Mouse (Mus musculus) midbrain, embryonic 13.5 days (tissue): Measurements from ENCODE around the gene Slc7a8. TPM values are rescaled to one million over a fixed set of nuclear protein-coding genes. Genes with fewer than 3 reads are reported as not detected.
A peak's percentile ranks its signal among the peaks of the same experiment; 100 is the strongest.

ENCODE experiments used
- ATAC-seq: fragments of 200-750 bp; cut with Nextera tagmentation; 2 replicates; pipeline ENCODE4 v1.8.0; 2017; ENCODE audit warnings: mild to moderate bottlenecking, moderate TSS enrichment, moderate library complexity
- H3K27ac ChIP-seq: fragments of 300-500 bp; sonication (generic); 2 replicates; pipeline ENCODE4 v1.5.1; 2015; ENCODE audit warnings: inconsistent platforms, mild to moderate bottlenecking, moderate library complexity
- H3K27me3 ChIP-seq: fragments of 300-500 bp; sonication (generic); 2 replicates; pipeline ENCODE4 v1.6.1; 2015; ENCODE audit warnings: mild to moderate bottlenecking, inconsistent platforms
- H3K36me3 ChIP-seq: fragments of 300-500 bp; sonication (generic); 2 replicates; pipeline ENCODE4 v1.6.1; 2015; ENCODE audit warnings: mild to moderate bottlenecking, inconsistent platforms
- H3K4me1 ChIP-seq: fragments of 300-500 bp; sonication (generic); replicated peaks from 2 replicates; pipeline ENCODE4 v1.6.1; 2015; ENCODE audit warnings: inconsistent platforms
- H3K4me2 ChIP-seq: fragments of 300-500 bp; sonication (generic); replicated peaks from 2 replicates; pipeline ENCODE4 v1.6.1; 2015; ENCODE audit warnings: moderate library complexity, mild to moderate bottlenecking, inconsistent platforms
- H3K4me3 ChIP-seq: fragments of 300-500 bp; sonication (generic); replicated peaks from 2 replicates; pipeline ENCODE4 v1.5.1; 2015; ENCODE audit warnings: mild to moderate bottlenecking, inconsistent platforms
- H3K9ac ChIP-seq: fragments of 300-500 bp; sonication (generic); replicated peaks from 2 replicates; pipeline ENCODE4 v1.6.1; 2015; ENCODE audit warnings: mild to moderate bottlenecking, inconsistent platforms
- H3K9me3 ChIP-seq: fragments of 300-500 bp; sonication (generic); 2 replicates; pipeline ENCODE4 v1.6.1; 2016; ENCODE audit warnings: mild to moderate bottlenecking, inconsistent platforms
- WGBS: fragments of 180-500 bp; shearing (Covaris S2); methylation state at CpG from one replicate; pipeline ENCODE4 v1.1.7; 2015; 5-methylcytosine and 5-hydroxymethylcytosine counted together
- polyA plus RNA-seq: library from polyadenylated mRNA; unstranded; fragments of >200 nt; fragmentation: Nextera tagmentation; extraction: Ambion mirVana; gene quantifications from 2 replicates; pipeline ENCODE4 v1.2.1, GENCODE M21; 2015

Gene Slc7a8
- polyA plus RNA-seq, 1 experiment from 2014 or later = 4.6 TPM

DNA sequence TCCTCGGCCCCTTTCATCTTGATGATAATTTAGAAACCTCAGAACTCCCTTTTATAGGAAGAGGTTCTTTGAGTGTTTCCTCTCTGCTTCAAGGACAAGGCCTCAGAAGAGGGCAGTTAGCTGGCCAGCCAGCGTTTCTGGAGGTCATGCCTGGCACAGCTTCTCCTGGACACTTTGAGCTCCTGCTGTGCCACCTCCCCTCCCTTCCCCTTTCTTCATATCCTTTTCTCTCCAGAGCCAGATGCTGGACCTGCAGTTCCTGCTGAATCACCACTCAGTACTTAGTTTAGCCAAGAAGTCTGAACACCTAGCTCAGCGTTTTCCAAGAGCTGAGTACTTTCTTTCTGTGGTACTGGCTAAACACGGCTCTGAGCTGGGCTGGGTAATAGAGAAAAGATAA, 32.5 kb downstream of the Slc7a8 start:
- no peak overlapping the region for H3K4me3 ChIP-seq
- H3K36me3 ChIP-seq = no peaks in the 10 kb centered on the region
- no peaks in the 10 kb centered on the region for H3K9me3 ChIP-seq
- H3K4me2 ChIP-seq = no peak overlapping the region
- 74% methylated on average over 4 of the region's 4 CpGs for WGBS
- H3K9ac ChIP-seq = no peak overlapping the region
- H3K27me3 ChIP-seq = no peaks in the 10 kb centered on the region
- peaks cover 13% of the 10 kb centered on the region for H3K4me1 ChIP-seq
- no peak overlapping the region for H3K27ac ChIP-seq
- no peak for ATAC-seq

GRCm38 (mm10) chr14:54747942-54748917, 33.5 kb downstream of the Slc7a8 start:
- Histone ChIP-seq H3K9me3 (no peaks in the 10 kb centered on the region), H3K27me3 (no peaks in the 10 kb centered on the region), H3K36me3 (no peaks in the 10 kb centered on the region), H3K4me1 (peaks cover 3% of the 10 kb centered on the region; the same call in 1 of the 2 replicates), H3K4me3 (no peak overlapping the region), H3K4me2 (no peak overlapping the region), H3K9ac (no peak overlapping the region), H3K27ac (no peak overlapping the region)
- WGBS = 85% methylated on average over 16 of the region's 16 CpGs
- no peak for ATAC-seq

- Histone ChIP-seq H3K9me3 (no peaks in the 10 kb centered on the region), H3K4me2 (no peak overlapping the region), H3K9ac (no peak overlapping the region), H3K4me3 (no peak overlapping the region), H3K4me1 (no peaks in the 10 kb centered on the region), H3K36me3 (no peaks in the 10 kb centered on the region), H3K27ac (no peak overlapping the region), H3K27me3 (no peaks in the 10 kb centered on the region)
- 94% methylated on average over 9 of the region's 9 CpGs for WGBS
- ATAC-seq = no peak
Observed at GRCm38 (mm10) chr14:54746038-54746437, 35.7 kb downstream of the Slc7a8 start.

DNA sequence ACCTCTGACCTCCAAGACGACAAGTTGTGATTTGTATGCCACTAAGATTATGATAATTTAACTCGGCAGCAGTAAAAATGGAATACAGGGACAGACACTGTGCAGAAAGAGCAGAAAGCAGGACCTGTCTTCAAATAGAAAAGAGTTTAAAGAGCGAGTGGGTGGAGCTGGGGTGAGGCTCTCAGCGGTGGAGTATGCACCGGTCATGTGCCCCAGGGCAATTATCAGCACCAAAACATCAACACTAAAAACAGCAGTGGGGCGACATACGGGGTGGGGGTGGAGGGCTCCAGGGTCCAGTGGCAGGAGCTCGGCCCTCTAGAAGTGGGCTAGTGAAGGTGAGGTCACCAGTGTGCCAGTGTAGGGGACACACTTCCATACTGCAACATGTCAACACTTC, 37.3 kb downstream of the Slc7a8 start:
- no peak overlapping the region for H3K4me2 ChIP-seq
- no peak overlapping the region for H3K27ac ChIP-seq
- 78% methylated on average over 8 of the region's 8 CpGs for WGBS
- no peaks in the 10 kb centered on the region for H3K9me3 ChIP-seq
- H3K9ac ChIP-seq = no peak overlapping the region
- ATAC-seq = no peak
- no peaks in the 10 kb centered on the region for H3K36me3 ChIP-seq
- H3K4me3 ChIP-seq = no peak overlapping the region
- H3K4me1 ChIP-seq = no peaks in the 10 kb centered on the region
- H3K27me3 ChIP-seq = no peaks in the 10 kb centered on the region

DNA sequence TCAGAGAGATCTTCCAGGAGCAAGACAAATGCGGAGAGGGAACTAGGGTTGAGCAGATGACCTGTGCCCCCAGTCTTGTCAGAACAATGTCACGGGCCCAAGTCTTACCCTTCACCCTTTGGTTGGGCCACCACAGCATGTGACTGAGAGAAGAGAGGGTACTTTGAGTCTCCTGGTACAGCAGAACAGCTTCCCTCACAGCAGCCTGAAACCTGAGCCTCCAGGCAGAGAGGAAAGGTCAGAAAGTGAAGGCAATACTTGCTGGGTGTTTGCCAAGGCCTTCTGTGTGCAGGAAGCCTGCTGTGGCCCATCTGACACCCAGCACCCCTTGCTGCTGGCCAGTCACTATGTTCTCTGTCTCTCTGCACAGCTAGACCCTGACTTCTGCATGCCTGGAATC, 39.4 kb downstream of the Slc7a8 start:
- H3K27me3 ChIP-seq = no peaks in the 10 kb centered on the region
- H3K36me3 ChIP-seq = no peaks in the 10 kb centered on the region
- 80% methylated on average over 2 of the region's 2 CpGs for WGBS
- no peak overlapping the region for H3K9ac ChIP-seq
- no peak for ATAC-seq
- H3K4me2 ChIP-seq = no peak overlapping the region
- H3K27ac ChIP-seq = no peak overlapping the region
- no peak overlapping the region for H3K4me3 ChIP-seq
- no peaks in the 10 kb centered on the region for H3K9me3 ChIP-seq
- H3K4me1 ChIP-seq = peaks cover 6% of the 10 kb centered on the region

DNA sequence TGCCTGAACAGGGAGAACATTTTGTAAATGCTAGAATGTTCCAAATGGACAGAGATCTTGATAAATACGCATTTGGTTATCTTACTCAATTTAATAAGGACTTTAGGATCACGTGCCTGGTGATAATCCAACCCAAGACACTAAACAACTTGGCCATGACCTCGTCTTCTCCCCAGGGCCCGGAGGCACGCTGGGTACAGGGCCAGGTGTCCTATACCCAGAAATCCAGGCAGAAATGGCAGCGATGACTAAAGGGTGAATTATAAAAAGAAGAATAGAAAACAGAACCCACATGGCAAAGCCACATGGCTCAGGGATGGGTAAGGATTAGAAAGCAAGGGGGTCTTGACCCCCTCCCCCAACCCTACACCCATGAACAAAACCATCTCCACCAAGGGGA, 40.0 kb downstream of the Slc7a8 start:
- Histone ChIP-seq H3K27me3 (no peaks in the 10 kb centered on the region), H3K9me3 (no peaks in the 10 kb centered on the region), H3K36me3 (no peaks in the 10 kb centered on the region), H3K27ac (no peak overlapping the region), H3K9ac (no peak overlapping the region), H3K4me3 (no peak overlapping the region), H3K4me2 (no peak overlapping the region), H3K4me1 (peaks cover 12% of the 10 kb centered on the region)
- no peak for ATAC-seq
- WGBS = 86% methylated on average over 6 of the region's 6 CpGs

- Histone ChIP-seq H3K36me3 (no peaks in the 10 kb centered on the region), H3K4me1 (peaks cover 14% of the 10 kb centered on the region), H3K27me3 (no peaks in the 10 kb centered on the region; the same call in 1 of the 2 replicates), H3K9me3 (no peaks in the 10 kb centered on the region), H3K4me2 (no peak overlapping the region), H3K4me3 (no peak overlapping the region), H3K27ac (no peak overlapping the region), H3K9ac (no peak overlapping the region)
- 0 out of 2 replicates have a peak, but pooled peaks have one; percentile 24 for ATAC-seq
- WGBS = 39% methylated on average over 10 of the region's 10 CpGs
Observed at GRCm38 (mm10) chr14:54737634-54738033, 44.1 kb downstream of the Slc7a8 start.

- H3K9me3 ChIP-seq = no peaks in the 10 kb centered on the region
- no peak overlapping the region for H3K4me2 ChIP-seq
- no peak overlapping the region for H3K4me3 ChIP-seq
- peak; percentile 88 for ATAC-seq
- no peaks in the 10 kb centered on the region for H3K36me3 ChIP-seq
- H3K27ac ChIP-seq = no peak overlapping the region
- H3K27me3 ChIP-seq = no peaks in the 10 kb centered on the region; the same call in 1 of the 2 replicates
- peaks cover 14% of the 10 kb centered on the region for H3K4me1 ChIP-seq
- no peak overlapping the region for H3K9ac ChIP-seq
- whole genome bisulfite sequencing = 38% methylated on average over 14 of the region's 14 CpGs
Observed at GRCm38 (mm10) chr14:54736555-54737552, 44.9 kb downstream of the Slc7a8 start.

- H3K9me3 ChIP-seq = no peaks in the 10 kb centered on the region
- H3K27me3 ChIP-seq = no peaks in the 10 kb centered on the region; the same call in 1 of the 2 replicates
- no peaks in the 10 kb centered on the region for H3K36me3 ChIP-seq
- no peak overlapping the region for H3K27ac ChIP-seq
- H3K4me1 ChIP-seq = peaks cover 14% of the 10 kb centered on the region
- H3K4me2 ChIP-seq = no peak overlapping the region
- 87% methylated on average over 4 of the region's 4 CpGs for WGBS
- H3K4me3 ChIP-seq = no peak overlapping the region
- no peak for ATAC-seq
- no peak overlapping the region for H3K9ac ChIP-seq
Observed at GRCm38 (mm10) chr14:54735221-54735620, 46.5 kb downstream of the Slc7a8 start.

GRCm38 (mm10) chr14:54734004-54734403, 47.7 kb downstream of the Slc7a8 start:
- Histone ChIP-seq H3K36me3 (no peaks in the 10 kb centered on the region), H3K4me1 (peaks cover 14% of the 10 kb centered on the region), H3K27ac (no peak overlapping the region), H3K4me2 (no peak overlapping the region), H3K9ac (no peak overlapping the region), H3K27me3 (no peaks in the 10 kb centered on the region; the same call in 1 of the 2 replicates), H3K9me3 (no peaks in the 10 kb centered on the region), H3K4me3 (no peak overlapping the region)
- WGBS = 80% methylated on average over 4 of the region's 4 CpGs
- ATAC-seq = no peak

- ATAC-seq = no peak
- H3K4me1 ChIP-seq = peaks cover 7% of the 10 kb centered on the region
- no peaks in the 10 kb centered on the region; the same call in 1 of the 2 replicates for H3K27me3 ChIP-seq
- H3K4me2 ChIP-seq = no peak overlapping the region
- H3K4me3 ChIP-seq = no peak overlapping the region
- WGBS = 87% methylated on average over 8 of the region's 8 CpGs
- H3K9ac ChIP-seq = no peak overlapping the region
- H3K27ac ChIP-seq = no peak overlapping the region
- no peaks in the 10 kb centered on the region for H3K36me3 ChIP-seq
- no peaks in the 10 kb centered on the region for H3K9me3 ChIP-seq
Observed at GRCm38 (mm10) chr14:54732206-54732605, 49.5 kb downstream of the Slc7a8 start.

- Histone ChIP-seq H3K9ac (no peak overlapping the region), H3K4me2 (no peak overlapping the region), H3K27ac (no peak overlapping the region), H3K9me3 (no peaks in the 10 kb centered on the region), H3K4me3 (no peak overlapping the region), H3K36me3 (no peaks in the 10 kb centered on the region), H3K27me3 (no peaks in the 10 kb centered on the region; the same call in 1 of the 2 replicates), H3K4me1 (no peaks in the 10 kb centered on the region)
- WGBS = 90% methylated on average over 6 of the region's 6 CpGs
- ATAC-seq = no peak
Observed at GRCm38 (mm10) chr14:54730305-54730704, 51.4 kb downstream of the Slc7a8 start.
